Mouse (Mus musculus): ENCODE data around the gene Ankrd11. TPM values are rescaled to one million over a fixed set of nuclear protein-coding genes. Genes with fewer than 3 reads are reported as not detected.
"Not testable (repeated sequence)": the region's sequence is repeated elsewhere in the genome, so short reads cannot be mapped to it uniquely, and the experiment has no call there.

The Ankrd11 gene
- polyA plus RNA-seq, 1 experiment from 2014 or later: 65.7 TPM

- Histone ChIP-seq H3K4me1 (peaks cover 46% of the 10 kb centered on the region), H3K9me3 (no peaks in the 10 kb centered on the region), H3K4me2 (no peak overlapping the region), H3K9ac (no peak overlapping the region), H3K27me3 (no peaks in the 10 kb centered on the region), H3K27ac (no peak overlapping the region), H3K36me3 (replicated peaks) (no peaks in the 10 kb centered on the region), H3K4me3 (replicated peaks) (no peak overlapping the region)
- ATAC-seq (ENCODE audit: low FRiP score): no peak
- WGBS: 90% methylated on average over 11 of the region's 11 CpGs
Measured at GRCm38 (mm10) chr8:123037487-123037886, 4.6 kb downstream of the Ankrd11 start.

GRCm38 (mm10) chr8:123036956-123037355, 5.1 kb downstream of the Ankrd11 start:
- 71% methylated on average over 3 of the region's 3 CpGs for WGBS
- H3K4me2 ChIP-seq: no peak overlapping the region

GRCm38 (mm10) chr8:123034171-123034570, 7.9 kb downstream of the Ankrd11 start:
- Histone ChIP-seq H3K4me3 (replicated peaks) (no peak overlapping the region), H3K36me3 (replicated peaks) (no peaks in the 10 kb centered on the region), H3K4me1 (peaks cover 36% of the 10 kb centered on the region), H3K9me3 (no peaks in the 10 kb centered on the region), H3K27me3 (no peaks in the 10 kb centered on the region), H3K9ac (no peak overlapping the region), H3K27ac (no peak overlapping the region), H3K4me2 (no peak overlapping the region)
- WGBS: 87% methylated on average over 6 of the region's 6 CpGs
- ATAC-seq (ENCODE audit: low FRiP score): no peak

More at GRCm38 (mm10) chr8:123036956-123037355, 5.1 kb downstream of the Ankrd11 start:
- Histone ChIP-seq H3K4me3 (replicated peaks) (no peak overlapping the region), H3K4me1 (peaks cover 50% of the 10 kb centered on the region), H3K27me3 (no peaks in the 10 kb centered on the region), H3K36me3 (replicated peaks) (no peaks in the 10 kb centered on the region), H3K27ac (no peak overlapping the region), H3K9ac (no peak overlapping the region), H3K9me3 (no peaks in the 10 kb centered on the region)
- no peak for ATAC-seq (ENCODE audit: low FRiP score)

GRCm38 (mm10) chr8:123033431-123033830, 8.6 kb downstream of the Ankrd11 start:
- H3K4me3 ChIP-seq (replicated peaks): no peak overlapping the region
- H3K36me3 ChIP-seq (replicated peaks): no peaks in the 10 kb centered on the region
- no peak overlapping the region for H3K4me2 ChIP-seq
- no peak overlapping the region for H3K9ac ChIP-seq
- ATAC-seq (ENCODE audit: low FRiP score): no peak
- H3K9me3 ChIP-seq: no peaks in the 10 kb centered on the region
- H3K27ac ChIP-seq: no peak overlapping the region
- H3K4me1 ChIP-seq: peaks cover 30% of the 10 kb centered on the region
- H3K27me3 ChIP-seq: no peaks in the 10 kb centered on the region

GRCm38 (mm10) chr8:123032730-123033129, 9.3 kb downstream of the Ankrd11 start:
- no peak for ATAC-seq (ENCODE audit: low FRiP score)
- peaks cover 5% of the 10 kb centered on the region; the same call in 1 of the 2 replicates for H3K36me3 ChIP-seq (replicated peaks)
- no peak overlapping the region for H3K4me3 ChIP-seq (replicated peaks)
- H3K9me3 ChIP-seq: no peaks in the 10 kb centered on the region
- no peak overlapping the region for H3K4me2 ChIP-seq
- H3K27ac ChIP-seq: no peak overlapping the region
- H3K27me3 ChIP-seq: no peaks in the 10 kb centered on the region
- H3K9ac ChIP-seq: no peak overlapping the region
- peaks cover 27% of the 10 kb centered on the region for H3K4me1 ChIP-seq

- Histone ChIP-seq H3K9ac (no peak overlapping the region), H3K4me3 (replicated peaks) (no peak overlapping the region), H3K27ac (no peak overlapping the region), H3K4me1 (peaks cover 18% of the 10 kb centered on the region), H3K4me2 (no peak overlapping the region), H3K9me3 (no peaks in the 10 kb centered on the region), H3K27me3 (no peaks in the 10 kb centered on the region), H3K36me3 (replicated peaks) (peaks cover 5% of the 10 kb centered on the region; the same call in 1 of the 2 replicates)
- WGBS: 91% methylated on average over 7 of the region's 7 CpGs
- ATAC-seq (ENCODE audit: low FRiP score): no peak
Measured at GRCm38 (mm10) chr8:123031321-123031978, 10.6 kb downstream of the Ankrd11 start.

- H3K4me2 ChIP-seq; H3K36me3 ChIP-seq (replicated peaks); H3K9me3 ChIP-seq; ATAC-seq (ENCODE audit: low FRiP score); H3K9ac ChIP-seq; H3K27me3 ChIP-seq; H3K4me3 ChIP-seq (replicated peaks); H3K27ac ChIP-seq: not testable (repeated sequence)
- WGBS: 65% methylated on average over 4 of the region's 5 CpGs
- H3K4me1 ChIP-seq: peaks cover 18% of the 10 kb centered on the region
Measured at GRCm38 (mm10) chr8:123030091-123030490, 12.0 kb downstream of the Ankrd11 start.

GRCm38 (mm10) chr8:123027786-123028185, 14.3 kb downstream of the Ankrd11 start:
- no peak overlapping the region for H3K4me3 ChIP-seq (replicated peaks)
- H3K27ac ChIP-seq: no peak overlapping the region
- WGBS: 94% methylated on average over 8 of the region's 8 CpGs
- no peaks in the 10 kb centered on the region for H3K9me3 ChIP-seq
- H3K27me3 ChIP-seq: no peaks in the 10 kb centered on the region
- no peak overlapping the region for H3K4me2 ChIP-seq
- H3K36me3 ChIP-seq (replicated peaks): peaks cover 5% of the 10 kb centered on the region; the same call in 1 of the 2 replicates
- no peak for ATAC-seq (ENCODE audit: low FRiP score)
- peaks cover 12% of the 10 kb centered on the region for H3K4me1 ChIP-seq
- no peak overlapping the region for H3K9ac ChIP-seq

GRCm38 (mm10) chr8:123025951-123026351, 16.1 kb downstream of the Ankrd11 start:
- peaks cover 6% of the 10 kb centered on the region for H3K4me1 ChIP-seq
- H3K4me2 ChIP-seq: no peak overlapping the region
- ATAC-seq (ENCODE audit: low FRiP score): no peak
- H3K4me3 ChIP-seq (replicated peaks): no peak overlapping the region
- WGBS: 89% methylated on average over 3 of the region's 3 CpGs
- H3K9me3 ChIP-seq: no peaks in the 10 kb centered on the region
- H3K9ac ChIP-seq: no peak overlapping the region
- H3K27me3 ChIP-seq: no peaks in the 10 kb centered on the region
- H3K27ac ChIP-seq: no peak overlapping the region
- H3K36me3 ChIP-seq (replicated peaks): peaks cover 5% of the 10 kb centered on the region; the same call in 1 of the 2 replicates

- Histone ChIP-seq H3K36me3 (replicated peaks) (peaks cover 9% of the 10 kb centered on the region; the same call in 1 of the 2 replicates), H3K4me2 (no peak overlapping the region), H3K9me3 (no peaks in the 10 kb centered on the region), H3K4me1 (peaks cover 11% of the 10 kb centered on the region), H3K9ac (no peak overlapping the region), H3K27ac (no peak overlapping the region), H3K27me3 (no peaks in the 10 kb centered on the region), H3K4me3 (replicated peaks) (no peak overlapping the region)
- WGBS: 86% methylated on average over 2 of the region's 2 CpGs
- no peak for ATAC-seq (ENCODE audit: low FRiP score)
Measured at GRCm38 (mm10) chr8:123024226-123024625, 17.9 kb downstream of the Ankrd11 start.

GRCm38 (mm10) chr8:123022727-123023126, 19.4 kb downstream of the Ankrd11 start:
- Histone ChIP-seq H3K9me3 (no peaks in the 10 kb centered on the region), H3K27ac (no peak overlapping the region), H3K36me3 (replicated peaks) (0 out of 2 replicates have a peak, but pooled peaks cover 3% of the 10 kb centered on the region), H3K4me1 (peaks cover 21% of the 10 kb centered on the region), H3K9ac (no peak overlapping the region), H3K4me3 (replicated peaks) (no peak overlapping the region), H3K4me2 (no peak overlapping the region), H3K27me3 (no peaks in the 10 kb centered on the region)
- no peak for ATAC-seq (ENCODE audit: low FRiP score)
- WGBS: 88% methylated on average over 3 of the region's 3 CpGs

GRCm38 (mm10) chr8:123021259-123021658, 20.8 kb downstream of the Ankrd11 start:
- H3K9me3 ChIP-seq: no peaks in the 10 kb centered on the region
- no peak overlapping the region for H3K4me2 ChIP-seq
- no peak overlapping the region for H3K9ac ChIP-seq
- WGBS: 76% methylated on average over 1 of the region's 1 CpGs
- H3K27ac ChIP-seq: no peak overlapping the region
- no peak overlapping the region for H3K4me3 ChIP-seq (replicated peaks)
- no peaks in the 10 kb centered on the region for H3K27me3 ChIP-seq
- H3K36me3 ChIP-seq (replicated peaks): 0 out of 2 replicates have a peak, but pooled peaks cover 9% of the 10 kb centered on the region
- peaks cover 22% of the 10 kb centered on the region for H3K4me1 ChIP-seq
- no peak for ATAC-seq (ENCODE audit: low FRiP score)

GRCm38 (mm10) chr8:123020859-123021258, 21.2 kb downstream of the Ankrd11 start:
- no peak overlapping the region for H3K27ac ChIP-seq
- H3K4me1 ChIP-seq: peaks cover 26% of the 10 kb centered on the region
- H3K4me3 ChIP-seq (replicated peaks): no peak overlapping the region
- no peak for ATAC-seq (ENCODE audit: low FRiP score)
- no peak overlapping the region for H3K9ac ChIP-seq
- 83% methylated on average over 2 of the region's 2 CpGs for WGBS
- H3K27me3 ChIP-seq: no peaks in the 10 kb centered on the region
- no peak overlapping the region for H3K4me2 ChIP-seq
- 0 out of 2 replicates have a peak, but pooled peaks cover 9% of the 10 kb centered on the region for H3K36me3 ChIP-seq (replicated peaks)
- no peaks in the 10 kb centered on the region for H3K9me3 ChIP-seq
